Mouse (Mus musculus) neutrophil, adult 5-6 weeks (primary cell): ENCODE measurements around the gene Suv39h2. TPM values are rescaled to one million over a fixed set of nuclear protein-coding genes. Genes with fewer than 3 reads are reported as not detected.
A peak's percentile ranks its signal among the peaks of the same experiment; 100 is the strongest.

Source experiments
- ATAC-seq: fragments of 151-379, 151-347 bp; 2 replicates; pipeline ENCODE4 v1.8.0; 2017; ENCODE audit warnings: mild to moderate bottlenecking, moderate TSS enrichment; ENCODE audit not compliant: insufficient number of reproducible peaks, poor library complexity, low FRiP score, severe bottlenecking; ENCODE audit errors: extremely low read depth
- total RNA-seq: library from RNA; stranded (forward); fragments of 200-1000 nt; gene quantifications from 2 replicates; pipeline ENCODE4 v1.2.3, GENCODE M21; 2017

Gene Suv39h2
- 0.47 and 1.4 TPM in 2 replicates for total RNA-seq

GRCm38 (mm10) chr2:3474861-3475283, at the start of gene Suv39h2:
Gene Suv39h2 (minus strand): TSS chr2:3475031.
- peak; percentile 92 for ATAC-seq

GRCm38 (mm10) chr2:3522558-3522957, 47.7 kb upstream of the Suv39h2 start:
- no peak for ATAC-seq

GRCm38 (mm10) chr2:3512552-3513454, 38.0 kb upstream of the Suv39h2 start, which contains the start of the genes Gm45902, Hspa14 and Cdnf:
Gene Gm45902 (minus strand): TSS chr2:3512790.
Gene Hspa14 (minus strand): TSS chr2:3512814.
Gene Cdnf (plus strand): TSS chr2:3513030.
- peak; percentile 94 for ATAC-seq

- no peak for ATAC-seq
These were observed 37.2 kb upstream of the Suv39h2 start for GRCm38 (mm10) chr2:3512076-3512475.

- peak; percentile 67 for ATAC-seq
These were observed 26.1 kb upstream of the Suv39h2 start for GRCm38 (mm10) chr2:3500886-3501285.

DNA sequence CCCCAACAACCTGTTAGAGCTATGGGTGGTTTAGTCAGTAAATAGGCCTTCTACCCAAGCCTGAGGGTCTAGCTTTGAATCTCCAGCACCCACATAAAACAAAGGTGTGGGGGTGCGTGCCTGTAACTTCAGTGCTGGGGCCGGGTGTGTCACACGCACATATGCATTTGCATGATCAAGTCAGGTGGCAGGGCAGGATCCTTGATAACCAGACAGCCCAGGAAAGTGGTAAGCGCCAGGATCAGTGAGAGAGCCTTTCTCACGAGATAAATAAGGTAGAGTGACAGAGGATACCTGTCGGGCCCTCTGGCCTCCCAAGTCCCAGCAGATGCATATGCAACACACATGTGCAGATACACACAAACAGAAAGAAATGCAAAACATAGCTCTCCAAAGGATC, 24.7 kb upstream of the Suv39h2 start:
- no peak for ATAC-seq

GRCm38 (mm10) chr2:3493833-3494409, 19.1 kb upstream of the Suv39h2 start:
- ATAC-seq = no peak

GRCm38 (mm10) chr2:3489816-3490215, 15.0 kb upstream of the Suv39h2 start:
- ATAC-seq = no peak

- ATAC-seq = no peak
These were observed 5.4 kb upstream of the Suv39h2 start for GRCm38 (mm10) chr2:3480239-3480638.

- no peak for ATAC-seq
These were observed 968 bp upstream of the Suv39h2 start for GRCm38 (mm10) chr2:3475746-3476251.

DNA sequence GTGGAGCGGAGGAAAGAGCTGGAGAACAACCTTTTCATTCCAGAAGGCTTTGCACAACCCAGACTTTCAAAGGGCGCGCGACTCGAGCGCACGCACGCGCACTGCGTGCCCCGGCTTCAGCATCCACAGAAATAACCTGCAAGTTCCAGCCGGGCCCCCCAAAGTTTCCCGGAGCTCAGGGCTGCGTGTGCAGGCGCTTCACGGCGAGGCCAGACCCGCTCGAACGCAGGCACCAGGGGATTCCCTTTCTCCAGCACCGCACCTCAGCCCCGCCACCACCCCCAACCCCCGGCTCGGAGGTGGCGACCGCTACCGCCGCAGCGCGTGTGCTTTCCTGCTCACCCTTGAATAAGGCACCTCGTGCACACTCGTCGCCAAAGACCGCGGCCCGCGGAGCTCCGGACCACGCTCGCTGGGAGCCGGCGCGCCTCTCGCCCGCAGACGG, 448 bp downstream of the Suv39h2 start:
- no peak for ATAC-seq

GRCm38 (mm10) chr2:3473891-3474290, 940 bp downstream of the Suv39h2 start:
- no peak for ATAC-seq

DNA sequence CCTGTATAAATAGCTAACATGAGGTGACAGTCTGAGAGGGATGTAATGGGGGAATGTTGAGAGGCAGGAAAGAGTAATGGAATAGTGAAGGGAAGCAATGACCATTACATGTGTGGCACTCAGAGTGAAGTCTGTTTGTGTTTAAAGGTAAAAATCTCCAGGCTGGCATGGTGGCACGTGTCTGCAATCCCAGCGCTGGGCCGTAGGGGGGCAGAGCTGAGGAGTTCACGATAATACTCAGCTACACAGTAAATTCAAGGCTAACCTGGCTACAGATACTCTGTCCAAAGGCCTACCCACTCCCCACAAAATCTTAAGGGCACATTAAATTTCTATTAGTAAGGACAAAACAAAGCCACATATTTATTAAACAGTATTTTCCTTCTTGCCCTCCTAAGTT, 18.2 kb downstream of the Suv39h2 start:
- no peak for ATAC-seq

- ATAC-seq = no peak
These were observed 21.7 kb downstream of the Suv39h2 start for GRCm38 (mm10) chr2:3453096-3453495.

- no peak for ATAC-seq
These were observed 25.4 kb downstream of the Suv39h2 start for GRCm38 (mm10) chr2:3449431-3449830.

- ATAC-seq = no peak
These were observed 28.8 kb downstream of the Suv39h2 start for GRCm38 (mm10) chr2:3445984-3446383.

- no peak for ATAC-seq
These were observed 30.6 kb downstream of the Suv39h2 start for GRCm38 (mm10) chr2:3444206-3444605.

GRCm38 (mm10) chr2:3437956-3438355, 36.9 kb downstream of the Suv39h2 start:
- ATAC-seq = no peak

DNA sequence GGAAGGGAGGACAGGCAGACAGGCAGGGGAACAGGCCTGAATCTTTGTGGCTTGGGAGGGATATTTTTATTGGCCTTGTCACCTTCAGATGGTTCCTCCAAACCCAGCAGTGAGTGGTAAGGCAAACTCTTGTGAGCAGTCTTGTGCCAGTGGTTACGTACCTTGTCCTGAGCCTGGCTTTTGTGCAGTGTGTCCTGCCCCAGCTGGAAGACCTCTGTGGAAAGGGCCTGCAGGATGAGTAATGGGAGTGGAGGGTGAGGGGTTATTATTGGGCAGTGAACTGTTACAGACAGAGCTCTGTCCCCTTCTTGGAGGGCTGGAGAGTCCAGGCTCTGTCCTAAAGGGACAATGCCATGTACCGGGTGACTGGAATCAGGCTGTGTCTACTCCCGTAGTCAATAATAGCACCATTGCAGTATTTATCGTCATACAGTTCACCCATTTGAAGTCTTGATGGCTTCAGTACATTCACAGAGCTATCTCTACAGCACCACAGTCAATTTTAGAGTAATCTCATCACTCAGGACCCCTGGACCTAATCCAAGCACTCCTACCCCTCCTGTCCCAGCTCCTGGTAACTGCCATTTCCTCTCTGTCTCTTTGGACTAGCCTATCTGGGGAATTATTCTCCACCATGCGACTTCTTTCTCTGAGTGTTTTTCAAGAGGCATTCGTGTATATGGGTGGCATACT, 39.3 kb downstream of the Suv39h2 start:
- no peak for ATAC-seq
